8 mouse cellular contexts compared by ENCODE assay signal in genomic region chrX:77487922-77488799, GRCm38 (mm10). TPM values are rescaled to one million over a fixed set of nuclear protein-coding genes. Genes with fewer than 3 reads are reported as not detected.
DNase-seq lines count a peak whose midpoint lies in the region; ATAC-seq and TF ChIP-seq lines count a peak whose summit lies in the region.

No protein-coding gene starts in this region.

- H3K27me3 ChIP-seq in lung, embryonic 15.5 days = no peaks in the 10 kb centered on the region
- no peaks in the 10 kb centered on the region for H3K27me3 ChIP-seq in lung, postnatal 0 days (replicated peaks; ENCODE audit: insufficient read depth, low read length)
- no peaks in the 10 kb centered on the region for H3K27me3 ChIP-seq in intestine, postnatal 0 days (replicated peaks; ENCODE audit: control insufficient read depth, insufficient read depth, low read length)

- TF ChIP-seq EP300 in lung, postnatal 0 days (IDR thresholded peaks at IDR 0.05) = no peak

- H3K36me3 ChIP-seq in lung, embryonic 15.5 days = no peaks in the 10 kb centered on the region
- H3K36me3 ChIP-seq in lung, postnatal 0 days (ENCODE audit: insufficient read depth, low read length) = no peaks in the 10 kb centered on the region
- no peaks in the 10 kb centered on the region for H3K36me3 ChIP-seq in intestine, postnatal 0 days (ENCODE audit: control insufficient read depth, insufficient read depth)

- peak; percentile 21 for DNase-seq in cerebellum, adult 9-10 months
- DNase-seq in cerebellum, adult 8-10 months = no peak
- no peak for DNase-seq in lung, postnatal 0 days (ENCODE audit: low spot score)
- peak; percentile 54 to 63 for DNase-seq in cerebellum, postnatal 10 days
- DNase-seq in kidney, postnatal 36 days = peak; percentile 22 to 43
- no peak for DNase-seq in urinary bladder, postnatal 10 days (ENCODE audit: low spot score)

- peak; percentile 75; the same call in 1 of the 2 replicates for ATAC-seq in lung, embryonic 15.5 days (ENCODE audit: borderline replicate concordance, extremely low read depth, low FRiP score, low TSS enrichment)
- no peak for ATAC-seq in lung, postnatal 0 days
- no peak for ATAC-seq in intestine, postnatal 0 days

- no peaks in the 10 kb centered on the region for H3K9me3 ChIP-seq in lung, embryonic 15.5 days
- H3K9me3 ChIP-seq in lung, postnatal 0 days (ENCODE audit: low read length) = no peaks in the 10 kb centered on the region
- H3K9me3 ChIP-seq in intestine, postnatal 0 days (ENCODE audit: control insufficient read depth) = no peaks in the 10 kb centered on the region

- TF ChIP-seq CTCF in lung, postnatal 0 days (IDR thresholded peaks at IDR 0.05) = no peak
- TF ChIP-seq CTCF in intestine, postnatal 0 days (IDR thresholded peaks at IDR 0.05; ENCODE audit: low read depth) = no peak

- no peak overlapping the region for H3K9ac ChIP-seq in lung, embryonic 15.5 days
- no peak overlapping the region for H3K9ac ChIP-seq in lung, postnatal 0 days (replicated peaks; ENCODE audit: low read depth)
- H3K9ac ChIP-seq in intestine, postnatal 0 days (ENCODE audit: low read depth, low read length) = no peak overlapping the region

- H3K4me1 ChIP-seq in lung, embryonic 15.5 days = no peaks in the 10 kb centered on the region; the same call in 1 of the 2 replicates
- H3K4me1 ChIP-seq in lung, postnatal 0 days (ENCODE audit: insufficient read depth, low read depth, low read length) = no peaks in the 10 kb centered on the region
- no peaks in the 10 kb centered on the region for H3K4me1 ChIP-seq in intestine, postnatal 0 days (replicated peaks; ENCODE audit: control insufficient read depth, insufficient read depth, low read length)

- H3K4me3 ChIP-seq in lung, embryonic 15.5 days = no peak overlapping the region
- H3K4me3 ChIP-seq in lung, postnatal 0 days (ENCODE audit: low read depth, low read length) = no peak overlapping the region
- no peak overlapping the region for H3K4me3 ChIP-seq in intestine, postnatal 0 days (ENCODE audit: low read depth, low read length)

- H3K4me2 ChIP-seq in lung, embryonic 15.5 days = no peak overlapping the region
- no peak overlapping the region for H3K4me2 ChIP-seq in lung, postnatal 0 days (replicated peaks; ENCODE audit: low read depth, low read length)
- no peak overlapping the region for H3K4me2 ChIP-seq in intestine, postnatal 0 days (replicated peaks; ENCODE audit: low read depth)

- 53% methylated on average over 7 of the region's 7 CpGs for WGBS in lung, embryonic 15.5 days
- WGBS in lung, postnatal 0 days = 59% methylated on average over 7 of the region's 7 CpGs
- WGBS in intestine, postnatal 0 days = 64% methylated on average over 7 of the region's 7 CpGs

- H3K27ac ChIP-seq in lung, embryonic 15.5 days = peak overlapping the region; percentile 24; the same call in 1 of the 2 replicates
- no peak overlapping the region for H3K27ac ChIP-seq in lung, postnatal 0 days (ENCODE audit: low read length)
- no peak overlapping the region for H3K27ac ChIP-seq in intestine, postnatal 0 days (ENCODE audit: low read depth, low read length)

RNA-seq across cellular contexts. Expression of gene Tbl1x, which starts 22.7 kb away (rescaled TPM):
- 71.3 and 72.4 TPM in 2 replicates for polyA plus RNA-seq in lung, embryonic 15.5 days (2015; fragmentation: Nextera tagmentation; extraction: Ambion mirVana)
- 37.9 and 45.2 TPM in 2 replicates for polyA plus RNA-seq in lung, postnatal 0 days (2015; fragmentation: Nextera tagmentation; extraction: Ambion mirVana)
- 22.5 and 24.7 TPM in 2 replicates for polyA plus RNA-seq in intestine, postnatal 0 days (2015; fragmentation: Nextera tagmentation; extraction: Ambion mirVana)

Comparison
In these comparisons a context has a peak if more than half of its experiments do, and no peak if none do; other contexts are left out.
1. DNase-seq: peak in cerebellum, adult 9-10 months (single experiment), cerebellum, postnatal 10 days (2 of 2) and kidney, postnatal 36 days (2 of 2); none in cerebellum, adult 8-10 months (single experiment), lung, postnatal 0 days (single experiment) and urinary bladder, postnatal 10 days (single experiment).